ENCODE assay signal across 18 mouse cellular contexts in the genomic region with DNA sequence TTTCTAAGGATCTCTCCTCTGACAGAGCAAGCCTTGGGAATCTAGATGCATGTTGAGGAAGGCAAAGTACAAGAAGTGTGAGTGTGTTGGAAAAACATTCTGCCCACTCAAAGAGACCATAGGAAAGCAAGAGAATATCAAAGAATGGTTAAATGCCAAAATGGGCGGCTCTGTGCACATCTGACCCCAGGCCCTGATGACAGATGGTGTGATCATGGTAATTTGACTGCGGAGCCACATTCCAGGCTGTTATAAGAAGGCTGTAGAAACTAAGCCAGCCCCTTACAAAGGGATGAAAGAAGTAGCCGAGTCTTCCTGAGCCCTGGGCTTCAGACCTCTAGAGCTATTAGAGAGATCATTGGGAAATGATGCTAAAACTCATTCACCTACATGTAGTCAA. TPM values are rescaled to one million over a fixed set of nuclear protein-coding genes. Genes with fewer than 3 reads are reported as not detected.
A peak's percentile ranks its signal among the peaks of the same experiment; 100 is the strongest.
DNase-seq lines count a peak whose midpoint lies in the region; ATAC-seq and TF ChIP-seq lines count a peak whose summit lies in the region.
"Had no signal": no experiment of that assay in that cellular context is flagged by ENCODE, and none has a peak within 500 bp of the region (broad histone marks: within the 10 kb centered on the region; RNA-seq: fewer than 3 reads in every experiment).

No protein-coding gene starts in this region.

- H3K27me3 ChIP-seq in hindbrain, embryonic 10.5 days (ENCODE audit: insufficient read depth, poor library complexity, severe bottlenecking): no peaks in the 10 kb centered on the region
- no peaks in the 10 kb centered on the region for H3K27me3 ChIP-seq in hindbrain, embryonic 12.5 days
- H3K27me3 ChIP-seq: heart, embryonic 12.5 days; liver, embryonic 12.5 days; neural tube, embryonic 13.5 days; stomach, embryonic 15.5 days had no signal

- H3K36me3 ChIP-seq in hindbrain, embryonic 10.5 days: 0 out of 2 replicates have a peak, but pooled peaks cover 9% of the 10 kb centered on the region
- H3K36me3 ChIP-seq in hindbrain, embryonic 12.5 days: no peaks in the 10 kb centered on the region
- H3K36me3 ChIP-seq: G1E; heart, embryonic 12.5 days; liver, embryonic 12.5 days; neural tube, embryonic 13.5 days; stomach, embryonic 15.5 days had no signal

- no peak for TF ChIP-seq POLR2A in brain, embryonic 14.5 days (IDR thresholded peaks at IDR 0.05; ENCODE audit: borderline replicate concordance, extremely low read depth, insufficient read depth, insufficient read length, poor library complexity, severe bottlenecking)

- no peaks in the 10 kb centered on the region for H3K9me3 ChIP-seq in hindbrain, embryonic 10.5 days
- H3K9me3 ChIP-seq in hindbrain, embryonic 12.5 days (replicated peaks): no peaks in the 10 kb centered on the region
- H3K9me3 ChIP-seq: heart, embryonic 12.5 days; liver, embryonic 12.5 days; neural tube, embryonic 13.5 days; stomach, embryonic 15.5 days had no signal

- H3K4me1 ChIP-seq in hindbrain, embryonic 10.5 days (replicated peaks): peaks cover 22% of the 10 kb centered on the region
- H3K4me1 ChIP-seq in hindbrain, embryonic 12.5 days: peaks cover 15% of the 10 kb centered on the region
- H3K4me1 ChIP-seq: heart, embryonic 12.5 days; liver, embryonic 12.5 days; stomach, embryonic 15.5 days had no signal

- WGBS in hindbrain, embryonic 10.5 days: 57% methylated on average over 3 of the region's 3 CpGs
- 36% methylated on average over 3 of the region's 3 CpGs for WGBS in hindbrain, embryonic 12.5 days

- H3K9ac ChIP-seq in hindbrain, embryonic 12.5 days: no peak overlapping the region
- H3K9ac ChIP-seq: heart, embryonic 12.5 days; liver, embryonic 12.5 days; neural tube, embryonic 13.5 days; stomach, embryonic 15.5 days had no signal

- H3K4me3 ChIP-seq in hindbrain, embryonic 10.5 days: no peak overlapping the region
- no peak overlapping the region for H3K4me3 ChIP-seq in hindbrain, embryonic 12.5 days
- H3K4me3 ChIP-seq: heart, embryonic 12.5 days; layer of hippocampus, adult 2 months; liver, embryonic 12.5 days; neural tube, embryonic 13.5 days; stomach, embryonic 15.5 days had no signal

- no peak for TF ChIP-seq CTCF in brain, embryonic 14.5 days (IDR thresholded peaks at IDR 0.05; ENCODE audit: borderline replicate concordance, extremely low read depth, insufficient read depth, insufficient read length)

- no peak overlapping the region for H3K4me2 ChIP-seq in hindbrain, embryonic 12.5 days (replicated peaks)
- H3K4me2 ChIP-seq: heart, embryonic 12.5 days; liver, embryonic 12.5 days; neural tube, embryonic 13.5 days; stomach, embryonic 15.5 days had no signal

- H3K27ac ChIP-seq in hindbrain, embryonic 10.5 days: peak overlapping the region; percentile 57
- H3K27ac ChIP-seq in hindbrain, embryonic 12.5 days: no peak overlapping the region
- H3K27ac ChIP-seq: layer of hippocampus, adult 2 months; liver, embryonic 12.5 days; neural tube, embryonic 13.5 days; stomach, embryonic 15.5 days had no signal

- no peak for ATAC-seq in hindbrain, embryonic 12.5 days (ENCODE audit: low FRiP score)
- ATAC-seq: CD4-positive, CD25-positive, alpha-beta regulatory T cell, adult 4 months; liver, embryonic 12.5 days had no signal

- DNase-seq in cerebellum, postnatal 10 days: peak; percentile 73 to 79
- no peak for DNase-seq in cerebellum, adult 9-10 months
- no peak for DNase-seq in hindbrain, embryonic 10.5 days (ENCODE audit: low spot score)
- DNase-seq in brain, embryonic 14.5 days (ENCODE audit: low read depth): peak; percentile 49
- DNase-seq in lung, postnatal 10 days: peak; percentile 65
- no peak for DNase-seq in kidney, adult 8-10 months
- DNase-seq in urinary bladder, postnatal 10 days (ENCODE audit: low spot score): no peak
- DNase-seq: cerebellum, adult 11 months; right cerebral cortex, postnatal 14 days; thymus, adult 2 months had no signal

RNA-seq across cellular contexts. Expression of gene Frmd4b, which starts 22.1 kb away (rescaled TPM):
- polyA plus RNA-seq in hindbrain, embryonic 10.5 days (2016; fragmentation: Nextera tagmentation; extraction: Ambion mirVana): 30.6 and 41.9 TPM in 2 replicates
- 48.5 and 54.3 TPM in 2 replicates for polyA plus RNA-seq in hindbrain, embryonic 12.5 days (2016; fragmentation: Nextera tagmentation; extraction: Ambion mirVana)
- 30.4 and 32.7 TPM in 2 replicates for polyA plus RNA-seq in brain, embryonic 14.5 days (2012; rRNA removed)
- polyA plus RNA-seq: G1E had no signal

Comparison
In these comparisons a context has a peak if more than half of its experiments do, and no peak if none do; other contexts are left out.
1. DNase-seq: peak in cerebellum, postnatal 10 days (2 of 2), brain, embryonic 14.5 days (single experiment) and lung, postnatal 10 days (single experiment); none in cerebellum, adult 9-10 months (single experiment), hindbrain, embryonic 10.5 days (single experiment), kidney, adult 8-10 months (0 of 2) and urinary bladder, postnatal 10 days (single experiment).